Mouse (Mus musculus): ENCODE measurements around the gene Zfp575.
"Not testable (repeated sequence)": the region's sequence is repeated elsewhere in the genome, so short reads cannot be mapped to it uniquely, and the experiment has no call there.

Gene Zfp575

DNA sequence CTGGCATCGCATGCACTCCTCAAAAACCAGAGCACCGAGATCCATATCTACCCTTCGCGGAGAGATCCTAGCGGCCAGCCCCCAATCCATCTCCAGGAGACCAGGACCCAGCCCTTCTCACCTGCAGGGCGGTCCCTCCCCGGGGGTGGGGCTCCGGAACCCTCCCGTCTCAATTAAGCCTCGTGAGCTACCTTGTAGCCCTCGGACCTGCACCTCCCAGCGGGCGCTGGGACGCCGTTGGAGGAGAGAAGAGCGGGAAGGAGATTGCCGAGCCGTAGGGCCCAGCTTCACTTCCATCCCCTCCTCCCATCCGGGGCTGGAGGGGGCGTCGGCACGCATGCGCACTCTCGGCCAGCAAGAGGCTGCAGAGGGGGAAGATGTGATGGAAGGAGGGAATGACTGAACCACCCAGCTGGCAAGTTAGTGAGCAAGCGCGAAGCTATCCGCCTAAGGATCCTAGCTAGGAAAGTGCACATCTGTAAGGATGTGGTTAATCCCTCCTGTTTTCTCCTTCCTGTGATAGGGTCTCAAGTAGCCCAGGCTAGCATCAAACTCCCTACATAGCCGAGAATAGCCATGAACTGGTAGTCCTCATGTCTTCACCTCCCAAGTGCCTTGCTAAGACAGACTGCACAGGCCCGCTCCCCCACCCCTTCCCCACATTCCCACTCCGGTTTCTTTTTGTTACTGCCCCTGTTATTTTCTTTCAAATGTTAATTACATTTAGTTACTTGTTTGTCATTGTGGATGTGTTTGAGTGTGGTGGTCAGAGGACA, at the start of gene Zfp575, which contains the start of gene Ethe1:
Gene Zfp575 (minus strand): TSS at position 312 of the 776 bp plus-strand sequence.
Gene Ethe1 (plus strand): TSS at position 214 of the 776 bp plus-strand sequence.
- peak; percentile 61 for DNase-seq

DNA sequence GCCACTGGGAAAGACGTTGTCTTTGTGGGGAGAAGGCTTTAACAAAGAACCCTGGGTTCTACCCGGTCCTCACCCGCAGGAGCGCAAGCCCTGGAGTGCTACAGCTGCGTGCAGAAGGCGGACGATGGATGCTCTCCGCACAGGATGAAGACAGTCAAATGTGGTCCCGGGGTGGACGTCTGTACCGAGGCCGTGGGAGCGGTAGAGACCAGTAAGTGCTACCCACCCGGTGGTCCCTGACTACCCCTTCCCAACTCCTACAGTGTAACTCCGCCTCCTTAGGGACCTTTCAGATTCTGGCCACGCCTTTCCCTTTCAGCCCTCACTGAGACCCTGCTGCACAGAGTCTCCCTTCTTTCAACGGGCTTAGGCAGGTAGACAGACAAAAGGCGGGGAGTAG, 49.6 kb upstream of the Zfp575 start:
- no peak for DNase-seq

DNA sequence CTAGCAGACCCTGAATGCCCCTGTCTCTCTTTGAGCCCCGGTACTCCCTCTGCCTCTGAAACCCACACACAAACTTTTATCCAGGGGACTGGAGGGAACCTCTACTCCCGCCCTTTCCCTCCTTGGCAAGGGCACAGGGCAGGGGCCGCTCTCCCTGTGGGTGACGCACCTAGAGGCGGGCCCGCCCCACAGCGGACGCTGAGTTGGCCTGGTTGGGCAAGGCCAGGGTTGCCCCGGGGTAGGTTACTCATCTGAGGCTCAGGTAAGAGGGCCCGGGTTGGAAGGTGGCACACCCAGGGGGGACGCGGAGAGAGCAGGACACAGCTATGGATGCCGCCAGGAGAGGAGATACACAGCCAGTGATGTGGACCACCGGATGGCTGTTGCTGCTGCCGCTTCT, 48.8 kb upstream of the Zfp575 start, which contains the start of gene Lypd3:
Gene Lypd3 (plus strand): TSS at position 287 of the 400 bp plus-strand sequence.
- no peak for DNase-seq

DNA sequence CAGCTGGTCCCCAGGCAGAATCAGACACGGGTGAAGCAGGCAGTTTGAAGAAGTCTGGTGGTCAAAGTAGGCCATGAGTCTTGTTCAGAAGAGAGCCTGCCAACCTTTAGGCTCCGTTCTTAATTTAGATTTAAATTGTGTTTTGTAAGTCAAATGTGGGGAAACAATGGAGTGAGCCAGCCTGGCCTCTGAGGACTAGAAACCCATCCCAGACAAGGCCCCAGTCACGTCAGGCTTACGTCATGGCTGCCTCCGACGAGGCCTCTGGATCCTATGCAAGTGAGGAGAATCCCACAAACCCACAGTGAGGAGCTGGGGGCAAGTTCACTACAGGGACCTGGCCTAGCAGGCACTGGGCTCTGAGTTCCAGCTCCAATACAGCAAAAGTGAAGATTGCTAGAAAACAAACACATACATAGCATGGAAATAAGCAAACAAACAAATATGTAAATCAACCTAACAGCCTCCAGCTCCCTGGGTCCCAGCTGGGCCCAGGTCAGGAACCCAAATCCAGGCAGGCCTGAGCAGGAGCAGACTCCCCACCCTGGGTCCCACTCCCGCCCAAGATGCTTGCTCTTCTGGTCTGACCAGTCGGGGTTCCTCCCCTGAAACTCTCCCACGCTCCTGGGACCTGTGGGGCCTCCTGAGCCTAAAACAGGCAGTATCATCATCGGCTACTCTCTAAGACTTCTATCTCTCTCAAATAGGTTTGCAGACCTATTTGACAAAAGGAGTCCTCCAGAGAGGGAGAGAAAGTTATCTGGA, 42.9 kb upstream of the Zfp575 start:
- DNase-seq = no peak

DNA sequence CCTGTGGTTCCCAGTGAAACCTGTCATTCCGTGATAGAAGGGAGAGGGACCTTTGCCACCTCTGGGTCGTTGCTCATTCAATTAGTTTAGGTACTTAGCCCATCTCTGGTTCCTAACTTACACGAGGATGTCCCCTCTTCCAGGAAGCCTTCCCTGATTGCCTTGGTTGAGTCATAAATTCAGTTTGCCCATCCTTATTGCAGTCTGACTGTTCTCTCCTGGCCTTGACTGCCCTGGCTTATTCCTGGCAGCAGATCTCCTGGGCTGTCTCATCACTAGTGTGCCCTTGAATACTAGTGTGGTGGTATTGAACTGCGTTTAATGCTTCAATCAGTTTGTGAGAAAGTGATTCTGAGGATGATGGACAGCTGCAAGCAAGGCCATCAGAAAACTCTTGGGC, 42.2 kb upstream of the Zfp575 start:
- no peak for DNase-seq

DNA sequence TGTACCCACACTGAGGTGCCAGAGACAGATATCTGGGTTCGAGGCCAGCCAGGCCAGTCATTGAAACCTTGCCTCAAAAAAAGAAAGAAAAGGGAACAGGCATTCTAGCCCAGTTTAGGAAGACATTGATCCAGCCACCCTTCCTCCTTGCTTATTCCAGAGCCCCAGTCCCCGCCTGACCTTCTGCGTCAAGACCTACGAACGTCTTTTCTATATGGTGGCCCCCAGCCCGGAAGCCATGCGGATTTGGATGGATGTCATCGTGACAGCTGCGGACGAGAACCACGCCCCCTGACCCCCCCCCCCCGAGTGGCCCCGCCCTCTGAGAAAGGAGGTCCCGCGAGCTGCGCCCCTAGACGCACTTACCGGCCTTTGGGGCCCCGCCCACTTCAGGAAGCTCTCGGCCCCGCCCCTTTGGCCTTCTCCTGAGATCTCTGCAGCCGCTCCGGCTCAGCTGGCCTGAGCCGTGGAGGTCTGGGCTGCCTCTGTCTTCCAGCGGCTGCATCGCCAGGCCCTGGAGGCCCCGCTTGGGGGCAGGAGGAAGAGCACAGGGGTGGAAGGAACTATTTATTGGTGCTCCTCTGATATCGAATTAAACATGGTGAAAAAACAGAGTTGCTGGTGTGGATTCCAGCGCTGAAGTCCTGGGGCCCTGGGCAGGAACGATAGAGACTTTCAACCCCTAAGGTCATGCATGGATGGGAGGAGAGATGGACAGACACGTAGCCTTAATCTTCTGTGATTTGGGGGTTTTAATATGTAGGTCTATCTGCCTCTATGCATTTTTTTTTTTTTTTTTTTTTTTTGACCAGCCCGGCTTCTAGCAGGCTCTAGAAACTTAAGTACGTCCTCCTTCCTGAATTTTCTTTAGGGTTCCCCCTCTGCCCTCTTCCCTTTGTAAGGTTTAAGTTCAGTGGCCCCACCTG, 41.5 kb upstream of the Zfp575 start:
- peak; percentile 84 for DNase-seq

DNA sequence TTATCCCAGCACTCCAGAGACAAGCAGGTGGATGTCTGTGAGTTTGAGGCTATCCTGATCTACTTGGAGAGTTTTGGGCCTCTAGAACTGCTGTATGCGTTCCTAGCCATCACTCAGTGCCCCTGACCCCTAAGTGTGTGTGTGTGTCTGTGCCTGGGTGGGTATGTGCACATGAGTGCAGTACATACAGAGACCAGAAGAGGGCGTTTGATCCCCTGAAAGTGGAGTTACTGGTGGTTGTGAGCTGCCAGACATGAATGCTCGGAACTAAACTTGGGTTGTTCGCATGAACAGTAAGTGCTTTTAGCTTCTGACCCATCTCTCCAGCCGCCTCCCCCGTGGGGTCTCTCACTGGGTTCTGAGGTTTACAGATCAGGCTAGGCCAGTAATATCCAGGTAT, 35.5 kb upstream of the Zfp575 start:
- no peak for DNase-seq

DNA sequence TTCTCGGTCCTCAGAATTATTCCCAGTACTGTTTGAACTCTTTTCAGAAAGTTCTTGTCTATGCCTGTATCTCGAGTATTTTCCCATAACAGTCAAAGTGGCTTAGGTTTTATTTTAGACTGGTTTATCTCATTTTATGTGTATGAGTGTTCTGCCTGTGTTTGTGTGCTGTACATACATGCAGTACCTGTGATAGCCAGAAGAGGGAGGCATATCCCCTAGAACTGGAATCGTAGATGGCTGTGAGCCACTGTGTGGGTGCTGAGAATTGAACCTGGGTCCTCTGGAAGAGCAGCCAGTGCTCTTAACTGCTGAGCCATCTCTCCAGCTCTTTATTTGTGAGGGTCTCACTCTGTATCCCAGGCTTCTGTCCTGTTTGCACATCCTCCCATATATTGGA, 33.8 kb upstream of the Zfp575 start:
- DNase-seq = no peak

DNA sequence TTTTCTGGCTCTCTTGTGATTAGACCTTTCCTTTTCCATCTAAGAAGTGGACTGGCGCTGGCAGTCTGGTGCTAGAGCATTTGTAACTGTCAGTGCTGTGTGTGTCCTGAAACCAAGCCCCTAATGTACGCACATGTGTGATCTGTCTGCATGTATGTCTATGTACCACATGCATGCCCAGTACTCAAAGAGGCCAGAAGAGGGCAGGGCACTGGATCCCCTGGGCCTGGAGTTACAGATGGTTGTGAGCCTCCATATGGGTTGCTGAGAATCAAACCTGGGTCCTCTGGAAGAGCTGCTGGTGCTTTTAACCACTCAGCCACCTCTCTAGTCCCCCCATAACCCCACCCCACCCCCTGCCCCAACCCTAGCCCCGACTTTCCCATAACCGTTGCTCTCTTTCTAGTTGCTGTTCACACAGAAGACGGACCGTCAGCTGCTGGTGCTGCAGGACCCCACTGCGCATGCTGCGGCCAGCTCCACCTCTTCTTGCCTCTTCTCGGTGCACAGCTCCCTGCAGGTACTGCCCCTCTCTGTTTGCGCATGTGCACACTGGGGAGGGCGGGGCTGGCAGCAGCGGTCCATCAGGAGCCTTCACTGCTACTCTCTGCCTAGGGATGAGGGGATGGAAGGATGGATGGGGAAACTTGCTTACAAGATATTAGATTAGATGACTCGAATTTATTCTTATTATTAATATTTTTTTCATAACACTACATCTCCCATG, 32.4 kb upstream of the Zfp575 start:
- DNase-seq = no peak

DNA sequence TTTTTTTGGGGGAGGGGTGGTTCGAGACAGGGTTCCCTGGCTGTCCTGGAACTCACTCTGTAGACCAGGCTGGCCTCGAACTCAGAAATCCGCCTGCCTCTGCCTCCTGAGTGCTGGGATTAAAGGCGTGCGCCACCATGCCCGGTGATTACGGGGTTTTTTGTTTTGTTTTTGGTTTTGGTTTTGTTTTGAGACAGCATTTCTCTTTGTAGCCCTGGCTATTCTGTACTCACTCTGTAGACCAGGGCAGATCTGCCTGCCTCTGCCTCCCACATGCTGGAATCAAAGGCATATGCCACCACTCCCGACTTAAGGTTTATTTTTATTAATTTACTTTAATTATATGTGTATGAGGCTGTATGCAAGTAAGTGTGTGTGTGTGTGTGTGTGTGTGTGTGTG, 30.9 kb upstream of the Zfp575 start:
- DNase-seq = not testable (repeated sequence)

DNA sequence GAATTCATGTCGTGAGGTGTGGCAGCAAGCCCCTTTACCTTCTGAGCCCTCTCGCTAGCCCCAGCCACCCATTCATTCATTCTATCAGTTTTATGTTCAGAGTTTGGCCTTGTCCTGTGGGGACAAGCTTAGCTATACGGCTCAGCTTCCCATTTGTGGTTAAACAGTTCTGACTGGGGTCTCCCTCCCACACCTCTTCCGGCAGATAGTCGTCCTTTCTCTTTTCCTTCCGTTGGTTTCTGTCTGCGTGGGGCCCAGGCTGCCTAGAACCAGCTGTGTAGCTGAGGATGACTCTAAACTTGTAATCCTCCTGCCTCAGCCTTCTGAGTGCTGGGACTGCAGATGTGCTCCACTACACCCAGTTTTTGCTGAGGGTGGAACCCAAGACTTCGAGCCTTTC, 30.3 kb upstream of the Zfp575 start:
- peak; percentile 41 for DNase-seq

DNA sequence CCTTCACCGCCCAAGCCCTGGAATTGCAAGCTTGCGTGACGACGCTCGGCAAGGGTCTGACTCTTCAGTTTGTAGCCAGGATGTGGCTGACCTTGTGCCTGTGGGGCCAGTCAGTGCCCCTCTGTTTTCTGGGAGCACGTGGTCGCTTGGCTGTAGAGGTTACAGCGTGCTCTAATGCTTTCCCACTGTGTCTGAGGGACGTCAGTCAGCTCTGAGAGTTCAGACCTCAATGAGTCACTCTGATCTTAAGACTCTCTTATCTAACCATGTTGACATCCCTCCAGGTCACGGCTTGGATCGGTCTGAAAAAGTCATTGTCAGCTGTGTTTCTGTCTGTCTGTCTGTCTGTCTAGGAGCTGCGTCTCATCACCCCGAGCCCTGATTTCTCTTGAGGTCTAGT, 27.4 kb upstream of the Zfp575 start:
- no peak for DNase-seq

DNA sequence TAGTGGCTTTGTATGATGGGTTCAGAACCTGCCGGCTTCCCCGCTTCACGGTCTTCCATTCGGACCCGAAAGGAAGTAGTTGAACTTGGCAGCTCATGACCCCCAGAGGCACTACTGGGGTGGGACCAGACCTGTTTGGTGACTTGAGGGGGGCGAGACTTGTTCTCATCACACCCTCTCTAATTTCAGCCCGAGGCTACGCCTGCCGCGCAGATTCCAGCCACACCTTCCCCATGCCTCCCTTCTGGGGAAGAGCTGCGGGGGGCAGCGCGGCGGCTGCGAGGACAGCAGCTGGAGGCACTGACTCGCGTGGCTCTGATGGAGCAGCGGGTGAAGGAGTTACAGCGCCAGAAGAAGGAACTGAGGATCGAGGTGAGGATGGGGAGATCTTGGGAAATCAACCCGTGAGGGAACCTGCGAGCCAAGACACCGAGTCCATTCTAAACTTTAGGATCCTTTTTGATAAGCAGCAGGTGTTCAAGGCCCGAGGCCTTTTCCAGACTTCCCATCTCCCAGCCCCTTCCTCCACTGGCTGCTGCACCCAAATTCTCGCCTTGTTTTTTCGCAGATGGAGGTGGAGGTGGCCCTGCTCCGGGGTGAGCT, 25.0 kb upstream of the Zfp575 start:
- DNase-seq = no peak

DNA sequence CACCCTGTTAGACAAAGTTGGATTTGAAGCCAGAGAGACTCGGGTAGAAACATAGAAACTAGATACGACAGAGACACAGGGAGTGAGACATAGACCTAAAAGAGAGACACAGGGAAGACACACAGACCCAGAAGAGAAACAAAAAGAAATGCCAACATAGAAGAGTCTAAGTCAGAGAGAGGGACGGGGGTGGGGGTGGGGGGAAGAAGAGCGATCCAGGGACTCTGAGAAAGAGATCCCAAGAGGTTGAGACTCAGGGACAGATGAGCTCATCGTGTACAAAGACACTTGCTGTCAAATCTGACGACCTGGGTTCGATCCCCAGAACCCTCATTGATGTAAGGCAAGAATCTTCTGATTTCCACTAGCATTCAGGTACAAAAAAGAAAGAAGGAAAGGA, 24.3 kb upstream of the Zfp575 start:
- no peak for DNase-seq

DNA sequence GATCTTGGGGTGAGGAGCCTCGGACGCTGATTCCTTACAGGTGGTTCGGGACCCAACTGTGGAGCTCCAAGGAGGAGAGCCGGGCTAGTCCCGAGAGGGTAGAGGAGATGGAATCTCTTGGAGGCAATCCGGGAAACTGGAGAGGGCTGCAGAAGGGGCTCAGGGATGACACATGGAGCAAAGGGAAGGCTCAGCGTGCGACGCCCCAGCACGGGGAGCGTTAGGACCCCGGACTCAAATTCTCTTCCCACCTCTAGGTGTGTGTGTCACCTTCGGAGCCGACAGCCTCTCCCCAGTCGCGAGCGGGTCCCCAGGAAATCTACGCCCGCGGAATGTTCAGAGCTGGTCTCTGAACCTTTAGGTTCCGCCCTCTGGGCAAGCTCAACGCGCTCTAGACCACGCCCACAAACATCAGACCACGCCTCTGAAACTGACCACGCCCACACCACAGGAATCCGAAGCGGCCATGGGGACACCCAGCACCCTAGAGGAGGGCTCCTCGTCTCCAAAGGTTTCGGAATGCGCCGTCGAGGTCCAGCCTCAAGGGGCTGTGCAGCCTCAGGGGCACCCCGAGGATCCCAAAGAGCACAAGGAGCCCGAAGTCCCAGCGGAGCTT, 23.5 kb upstream of the Zfp575 start:
- DNase-seq = peak; percentile 97

DNA sequence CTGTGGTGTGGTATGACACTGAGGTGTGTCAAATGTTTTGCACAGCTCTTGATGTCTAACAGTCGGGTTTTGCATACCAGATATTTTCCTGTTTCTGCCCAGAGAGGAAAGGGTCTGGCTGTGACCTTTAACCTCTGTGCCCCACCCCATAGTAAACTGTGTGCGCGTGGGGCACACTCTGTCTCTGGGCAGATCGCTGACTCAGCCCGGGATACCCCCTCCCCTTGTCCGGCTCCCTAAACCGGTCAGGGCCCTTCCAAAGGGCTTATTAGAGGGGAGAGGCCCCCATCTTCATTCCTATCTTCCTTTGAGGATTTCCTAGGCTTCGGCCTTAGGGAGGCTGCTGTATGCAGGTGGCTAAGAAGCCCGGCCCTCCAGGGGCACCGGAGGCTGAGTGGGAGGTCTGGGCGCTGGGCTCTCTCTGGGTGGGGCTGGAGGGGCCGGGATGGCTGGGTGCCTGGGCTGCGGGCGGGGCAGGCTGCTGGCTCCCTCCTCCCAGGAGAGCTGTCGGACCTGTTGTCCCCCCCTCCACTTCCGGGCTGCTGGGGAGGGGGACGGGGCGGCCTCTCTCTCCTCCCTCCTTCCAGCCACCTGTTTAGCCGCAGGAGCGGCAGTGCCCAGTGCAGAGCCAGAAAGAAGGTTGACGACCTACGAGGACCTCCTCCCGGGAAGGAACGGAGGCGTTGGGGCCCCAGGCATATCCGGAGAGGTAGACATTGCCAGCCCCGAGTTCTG, 22.9 kb upstream of the Zfp575 start, which contains the start of gene Phldb3:
Gene Phldb3 (plus strand): TSS at position 620 of the 735 bp plus-strand sequence.
- peak; percentile 73 for DNase-seq

DNA sequence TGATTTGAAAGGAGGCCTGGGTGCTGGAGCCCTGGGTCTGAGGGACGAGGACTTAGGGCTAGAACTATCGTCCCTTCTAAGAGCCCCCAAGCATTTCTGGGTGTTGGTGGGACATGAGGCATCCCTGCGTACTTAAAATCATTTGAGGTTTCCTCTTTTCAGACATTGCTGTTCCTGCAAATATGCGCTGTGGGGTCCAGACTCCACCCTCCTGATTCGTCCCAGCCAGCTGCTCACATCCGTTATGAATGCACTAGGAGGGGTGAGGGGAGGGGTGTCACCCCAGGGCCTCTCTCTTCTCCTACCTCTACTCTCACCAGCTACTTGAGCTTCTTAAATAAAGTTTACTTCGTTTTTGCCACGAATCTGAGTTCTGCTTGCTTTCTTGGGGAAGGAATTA, 21.1 kb upstream of the Zfp575 start:
- DNase-seq = peak; percentile 75

DNA sequence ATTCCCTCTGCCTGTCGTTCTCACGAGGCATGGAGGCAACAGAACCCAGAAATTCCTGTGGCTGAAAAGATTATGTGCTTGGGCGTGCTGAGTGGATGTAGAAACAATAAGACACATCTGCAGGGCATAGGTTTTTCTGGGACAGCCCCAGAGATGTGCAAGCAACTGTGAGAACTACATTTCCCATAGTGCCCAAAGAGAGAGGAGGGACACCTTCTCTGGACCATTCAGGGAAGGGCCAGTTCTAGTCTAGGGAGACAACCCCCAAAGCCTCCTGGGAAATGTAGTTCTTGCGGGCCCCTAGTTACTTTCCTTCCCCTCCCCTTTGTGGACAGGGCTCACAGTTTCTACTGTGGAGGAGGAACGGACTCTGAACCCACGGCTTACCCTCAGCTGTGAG, 20.6 kb upstream of the Zfp575 start:
- peak; percentile 82 for DNase-seq

DNA sequence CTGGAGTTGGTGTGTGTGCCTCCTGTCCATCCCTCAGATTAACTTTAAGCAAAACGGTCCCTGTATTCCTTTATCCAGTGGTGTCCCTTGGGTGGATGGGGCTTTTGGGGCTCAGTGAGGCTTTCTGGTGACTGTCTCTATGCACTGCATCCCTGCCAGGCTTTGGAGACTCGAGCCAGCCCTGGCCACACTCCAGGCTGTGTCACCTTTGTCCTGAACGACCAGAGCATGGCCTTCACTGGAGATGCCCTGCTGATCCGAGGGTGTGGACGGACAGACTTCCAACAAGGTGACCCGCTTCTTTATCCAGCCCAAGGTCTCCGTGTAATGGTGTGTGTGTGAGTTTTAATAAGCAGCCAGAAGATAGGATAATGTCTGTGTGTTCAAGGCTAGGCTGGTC, 18.6 kb upstream of the Zfp575 start:
- DNase-seq = no peak

DNA sequence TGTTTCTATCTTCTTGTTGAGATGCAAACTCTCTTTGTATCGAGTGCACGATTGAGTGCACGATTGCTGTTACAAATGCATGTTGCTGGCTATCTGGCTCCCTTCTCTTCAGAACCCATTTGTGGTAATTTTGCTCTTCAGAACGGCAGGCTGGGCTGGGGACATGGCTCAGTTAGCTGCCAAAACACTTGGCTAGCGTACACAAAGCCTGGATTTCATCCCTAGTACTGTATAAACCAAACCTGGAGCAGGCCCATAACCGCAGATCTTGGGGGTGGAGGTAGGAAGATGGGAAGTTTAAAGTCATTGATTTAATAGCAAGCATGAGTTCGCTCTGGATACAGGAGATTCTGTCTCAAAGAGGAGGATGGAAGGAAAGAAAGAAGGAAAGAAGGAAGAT, 18.1 kb upstream of the Zfp575 start:
- no peak for DNase-seq
